Mouse (Mus musculus): Measurements from ENCODE around the gene Gtpbp3. TPM values are rescaled to one million over a fixed set of nuclear protein-coding genes. Genes with fewer than 3 reads are reported as not detected.

Gtpbp3 gene
- 3.4 TPM for polyA plus RNA-seq (2017; shearing (Covaris generic))

GRCm38 (mm10) chr8:71487691-71488445 lies at the start of gene Gtpbp3:
Gene Gtpbp3, plus strand, starts transcription at chr8:71488103.

DNA sequence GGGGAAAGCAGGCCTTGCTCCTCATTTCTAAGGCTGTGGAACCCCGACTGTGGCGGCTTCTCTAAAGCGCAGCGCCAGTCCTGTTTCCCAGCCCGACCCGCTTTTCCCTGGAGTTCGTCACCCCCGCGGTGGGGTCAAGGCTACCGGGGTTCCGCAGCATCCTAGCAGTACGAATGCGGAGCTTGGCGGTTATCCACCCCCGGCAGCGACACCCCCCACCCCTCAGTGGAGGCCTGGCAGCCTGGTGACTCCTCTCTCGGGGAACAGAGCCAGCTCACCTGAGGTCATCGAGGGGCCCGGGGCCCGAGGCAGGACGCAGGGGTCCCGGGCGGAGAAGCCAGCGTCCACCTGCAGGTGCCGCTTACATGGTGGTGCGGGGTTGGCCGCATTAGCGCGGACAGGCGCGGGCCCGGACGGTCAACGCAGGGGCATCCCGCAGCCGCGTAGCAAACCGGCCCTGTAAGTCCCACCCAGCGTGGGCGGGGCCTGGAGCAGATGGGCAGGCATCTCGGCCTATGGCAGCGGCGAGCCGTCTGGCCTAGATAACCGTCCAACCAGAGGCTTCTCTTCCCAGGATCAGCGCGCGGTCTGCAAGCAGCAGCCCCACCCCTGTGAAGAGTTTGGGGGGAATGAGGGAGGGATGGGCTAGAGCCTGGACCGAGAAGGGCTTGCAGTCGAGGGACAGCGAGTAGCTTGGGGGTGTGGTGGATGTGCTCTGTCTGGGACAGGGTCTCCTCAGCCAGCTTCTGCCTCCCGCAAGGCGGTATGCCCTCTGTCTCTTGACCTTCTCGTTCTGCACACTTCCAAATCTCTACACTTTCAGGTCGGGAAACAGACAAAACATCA lies 24.5 kb upstream of the Gtpbp3 start, which contains the start of gene Abhd8:
Gene Abhd8 (minus strand): TSS at position 468 of the 846 bp plus-strand sequence.

GRCm38 (mm10) chr8:71464513-71465500 lies 23.1 kb upstream of the Gtpbp3 start, which contains the start of gene Mrpl34:
Gene Mrpl34, plus strand, starts transcription at chr8:71464959.

GRCm38 (mm10) chr8:71468916-71469315 lies 19.0 kb upstream of the Gtpbp3 start, which contains the start of gene Dda1:
Gene Dda1, plus strand, starts transcription at chr8:71469199.

GRCm38 (mm10) chr8:71485142-71486135 lies 2.5 kb upstream of the Gtpbp3 start, which contains the start of gene Ano8:
Gene Ano8, minus strand, starts transcription at chr8:71485963.

GRCm38 (mm10) chr8:71511644-71512043 lies 23.7 kb downstream of the Gtpbp3 start, which contains the start of gene Plvap:
Gene Plvap, minus strand, starts transcription at chr8:71511752.

GRCm38 (mm10) chr8:71525226-71526050 lies 37.5 kb downstream of the Gtpbp3 start, which contains the start of gene Ccdc194:
Gene Ccdc194, minus strand, starts transcription at chr8:71525711.

GRCm38 (mm10) chr8:71537028-71537867 lies 49.3 kb downstream of the Gtpbp3 start, which contains the start of gene Bst2:
Gene Bst2, minus strand, starts transcription at chr8:71537456.

GRCm38 (mm10) chr8:71542632-71543343 lies 54.9 kb downstream of the Gtpbp3 start, which contains the start of gene Mvb12a:
Gene Mvb12a, plus strand, starts transcription at chr8:71542922.

Other genes with a start within 250 kb of the Gtpbp3 start
- gene Myo9b, start 215.4 kb upstream of the Gtpbp3 start, polyA plus RNA-seq (2017; shearing (Covaris generic)), result 24.4 TPM
- gene Haus8, start 215.2 kb upstream of the Gtpbp3 start, polyA plus RNA-seq (2017; shearing (Covaris generic)), result 32.5 TPM
- 210 TPM for gene Use1, start 121.3 kb upstream of the Gtpbp3 start, polyA plus RNA-seq (2017; shearing (Covaris generic))
- 5.3 TPM for gene Ocel1, start 116.8 kb upstream of the Gtpbp3 start, polyA plus RNA-seq (2017; shearing (Covaris generic))
- gene Nr2f6, start 106.1 kb upstream of the Gtpbp3 start, polyA plus RNA-seq (2017; shearing (Covaris generic)), result not detected
- gene Ushbp1, start 92.3 kb upstream of the Gtpbp3 start, polyA plus RNA-seq (2017; shearing (Covaris generic)), result 0.11 TPM
- gene Babam1, start 91.2 kb upstream of the Gtpbp3 start, polyA plus RNA-seq (2017; shearing (Covaris generic)), result 126 TPM
- 0.68 TPM for gene Ankle1, start 82.1 kb upstream of the Gtpbp3 start, polyA plus RNA-seq (2017; shearing (Covaris generic))
- gene Abhd8, start 24.4 kb upstream of the Gtpbp3 start, polyA plus RNA-seq (2017; shearing (Covaris generic)), result 73.3 TPM
- gene Mrpl34, start 23.1 kb upstream of the Gtpbp3 start, polyA plus RNA-seq (2017; shearing (Covaris generic)), result 93.2 TPM
- gene Dda1, start 18.9 kb upstream of the Gtpbp3 start, polyA plus RNA-seq (2017; shearing (Covaris generic)), result 64.2 TPM
- gene Ano8, start 2.1 kb upstream of the Gtpbp3 start, polyA plus RNA-seq (2017; shearing (Covaris generic)), result 0.14 TPM
- gene Plvap, start 23.6 kb downstream of the Gtpbp3 start, polyA plus RNA-seq (2017; shearing (Covaris generic)), result not detected
- not detected for gene Ccdc194, start 37.6 kb downstream of the Gtpbp3 start, polyA plus RNA-seq (2017; shearing (Covaris generic))
- 173 TPM for gene Bst2, start 49.4 kb downstream of the Gtpbp3 start, polyA plus RNA-seq (2017; shearing (Covaris generic))
- gene Mvb12a, start 54.8 kb downstream of the Gtpbp3 start, polyA plus RNA-seq (2017; shearing (Covaris generic)), result 55.1 TPM
- 0.40 TPM for gene Tmem221, start 70.8 kb downstream of the Gtpbp3 start, polyA plus RNA-seq (2017; shearing (Covaris generic))
- gene Nxnl1, start 78.5 kb downstream of the Gtpbp3 start, polyA plus RNA-seq (2017; shearing (Covaris generic)), result 0.12 TPM
- gene Slc27a1, start 80.8 kb downstream of the Gtpbp3 start, polyA plus RNA-seq (2017; shearing (Covaris generic)), result 12.4 TPM
- 21.4 TPM for gene Pgls, start 104.1 kb downstream of the Gtpbp3 start, polyA plus RNA-seq (2017; shearing (Covaris generic))
- 2.2 TPM for gene Fam129c, start 109.5 kb downstream of the Gtpbp3 start, polyA plus RNA-seq (2017; shearing (Covaris generic))
- gene Colgalt1, start 122.9 kb downstream of the Gtpbp3 start, polyA plus RNA-seq (2017; shearing (Covaris generic)), result 4.4 TPM
- gene Unc13a, start 183.7 kb downstream of the Gtpbp3 start, polyA plus RNA-seq (2017; shearing (Covaris generic)), result 0.86 TPM
- gene Jak3, start 188.2 kb downstream of the Gtpbp3 start, polyA plus RNA-seq (2017; shearing (Covaris generic)), result 86.8 TPM
- gene Insl3, start 201.1 kb downstream of the Gtpbp3 start, polyA plus RNA-seq (2017; shearing (Covaris generic)), result 15.2 TPM
- gene B3gnt3, start 213.7 kb downstream of the Gtpbp3 start, polyA plus RNA-seq (2017; shearing (Covaris generic)), result 5.7 TPM
- 256 TPM for gene Fcho1, start 237.6 kb downstream of the Gtpbp3 start, polyA plus RNA-seq (2017; shearing (Covaris generic))

Data from CD4-positive, CD25-positive, alpha-beta regulatory T cell, adult 9 weeks (primary cell).